Mouse (Mus musculus) ovary, postnatal 10 days (tissue): ENCODE data around the gene Coro2a.
"Not testable (repeated sequence)": the region's sequence is repeated elsewhere in the genome, so short reads cannot be mapped to it uniquely, and the experiment has no call there.

Experiments used
- DNase-seq: peaks from one replicate; pipeline ENCODE4 v3.0.0; 2022; ENCODE audit warnings: low spot score

Gene Coro2a

DNA sequence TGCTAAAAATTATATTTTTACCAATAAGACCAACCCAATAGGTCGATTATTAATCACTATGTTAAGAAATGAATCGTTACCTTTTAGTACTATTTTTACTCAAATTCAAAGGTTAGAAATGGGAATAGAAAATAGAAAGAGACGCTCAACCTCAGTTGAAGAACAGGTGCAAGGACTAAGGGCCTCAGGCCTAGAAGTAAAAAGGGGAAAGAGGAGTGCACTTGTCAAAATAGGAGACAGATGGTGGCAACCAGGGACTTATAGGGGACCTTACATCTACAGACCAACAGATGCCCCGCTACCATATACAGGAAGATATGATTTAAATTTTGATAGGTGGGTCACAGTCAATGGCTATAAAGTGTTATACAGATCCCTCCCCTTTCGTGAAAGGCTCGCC, 17.9 kb downstream of the Coro2a start:
- DNase-seq = not testable (repeated sequence)

DNA sequence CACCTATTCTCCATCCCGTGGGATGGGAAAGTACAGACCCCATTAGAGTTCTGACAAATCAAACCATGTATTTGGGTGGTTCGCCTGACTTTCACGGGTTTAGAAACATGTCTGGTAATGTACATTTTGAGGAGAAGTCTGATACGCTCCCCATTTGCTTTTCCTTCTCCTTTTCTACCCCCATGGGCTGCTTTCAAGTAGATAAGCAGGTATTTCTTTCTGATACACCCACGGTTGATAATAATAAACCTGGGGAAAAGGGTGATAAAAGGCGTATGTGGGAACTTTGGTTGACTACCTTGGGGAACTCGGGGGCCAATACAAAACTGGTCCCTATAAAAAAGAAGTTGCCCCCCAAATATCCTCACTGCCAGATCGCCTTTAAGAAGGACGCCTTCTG, 20.0 kb downstream of the Coro2a start:
- not testable (repeated sequence) for DNase-seq

DNA sequence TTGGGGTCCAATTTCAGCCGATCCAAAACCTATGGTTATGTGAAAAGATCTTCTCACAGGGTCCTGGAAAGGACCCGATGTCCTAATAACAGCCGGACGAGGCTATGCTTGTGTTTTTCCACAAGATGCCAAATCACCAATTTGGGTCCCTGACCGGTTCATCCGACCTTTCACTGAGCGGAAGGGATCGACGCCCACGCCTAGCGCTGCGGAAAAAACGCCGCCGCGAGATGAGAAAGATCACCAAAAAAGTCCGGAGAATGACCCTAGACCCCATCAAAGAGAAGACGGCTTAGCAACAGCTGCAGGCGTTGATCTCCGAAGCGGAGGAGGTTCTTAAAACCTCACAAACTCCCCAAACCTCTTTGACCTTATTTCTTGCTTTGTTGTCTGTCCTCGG, 20.4 kb downstream of the Coro2a start:
- DNase-seq = not testable (repeated sequence)

DNA sequence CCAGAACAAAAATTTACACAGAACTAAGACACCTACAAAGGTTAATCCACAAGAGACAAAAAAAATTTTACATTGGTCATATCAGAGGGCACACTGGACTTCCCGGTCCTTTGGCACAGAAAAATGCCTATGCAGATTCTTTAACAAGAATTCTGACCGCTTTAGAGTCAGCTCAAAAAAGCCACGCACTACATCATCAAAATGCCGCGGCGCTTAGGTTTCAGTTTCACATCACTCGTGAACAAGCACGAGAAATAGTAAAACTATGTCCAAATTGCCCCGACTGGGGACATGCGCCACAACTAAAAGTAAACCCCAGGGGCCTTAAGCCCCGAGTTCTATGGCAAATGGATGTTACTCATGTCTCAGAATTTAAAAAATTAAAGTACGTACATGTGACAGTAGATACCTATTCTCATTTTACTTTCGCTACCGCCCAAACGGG, 21.2 kb downstream of the Coro2a start:
- DNase-seq = not testable (repeated sequence)

DNA sequence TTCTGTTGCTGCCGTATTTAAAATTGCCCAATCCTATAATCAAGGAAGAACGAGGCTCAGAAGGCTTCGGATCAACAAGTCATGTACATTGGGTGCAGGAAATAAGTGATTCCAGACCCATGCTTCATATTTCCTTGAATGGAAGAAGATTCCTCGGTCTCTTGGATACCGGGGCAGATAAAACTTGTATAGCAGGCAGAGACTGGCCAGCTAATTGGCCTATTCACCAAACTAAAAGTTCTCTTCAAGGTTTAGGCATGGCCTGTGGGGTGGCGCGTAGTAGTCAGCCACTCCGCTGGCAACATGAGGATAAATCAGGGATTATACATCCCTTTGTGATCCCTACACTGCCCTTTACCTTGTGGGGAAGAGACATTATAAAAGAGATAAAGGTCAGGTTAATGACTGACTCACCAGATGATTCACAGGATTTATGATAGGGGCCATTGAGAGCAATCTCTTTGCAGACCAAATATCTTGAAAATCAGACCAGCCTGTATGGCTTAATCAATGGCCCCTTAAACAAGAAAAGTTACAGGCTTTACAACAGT, 23.1 kb downstream of the Coro2a start:
- not testable (repeated sequence) for DNase-seq

DNA sequence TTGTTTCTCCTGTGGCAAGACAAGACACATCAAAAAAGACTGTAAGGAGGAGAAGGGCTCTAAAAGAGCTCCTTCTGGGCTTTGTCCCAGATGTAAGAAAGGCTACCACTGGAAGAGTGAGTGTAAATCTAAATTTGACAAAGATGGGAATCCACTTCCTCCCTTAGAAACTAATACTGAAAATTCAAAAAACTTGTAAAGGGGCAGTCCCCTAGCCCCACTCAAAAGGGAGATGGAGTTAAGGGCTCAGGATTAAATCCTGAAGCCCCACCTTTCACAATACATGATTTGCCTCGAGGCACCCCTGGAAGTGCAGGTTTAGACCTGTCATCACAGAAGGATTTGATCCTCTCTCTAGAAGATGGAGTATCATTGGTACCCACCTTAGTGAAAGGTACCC, 23.8 kb downstream of the Coro2a start:
- DNase-seq = no peak

DNA sequence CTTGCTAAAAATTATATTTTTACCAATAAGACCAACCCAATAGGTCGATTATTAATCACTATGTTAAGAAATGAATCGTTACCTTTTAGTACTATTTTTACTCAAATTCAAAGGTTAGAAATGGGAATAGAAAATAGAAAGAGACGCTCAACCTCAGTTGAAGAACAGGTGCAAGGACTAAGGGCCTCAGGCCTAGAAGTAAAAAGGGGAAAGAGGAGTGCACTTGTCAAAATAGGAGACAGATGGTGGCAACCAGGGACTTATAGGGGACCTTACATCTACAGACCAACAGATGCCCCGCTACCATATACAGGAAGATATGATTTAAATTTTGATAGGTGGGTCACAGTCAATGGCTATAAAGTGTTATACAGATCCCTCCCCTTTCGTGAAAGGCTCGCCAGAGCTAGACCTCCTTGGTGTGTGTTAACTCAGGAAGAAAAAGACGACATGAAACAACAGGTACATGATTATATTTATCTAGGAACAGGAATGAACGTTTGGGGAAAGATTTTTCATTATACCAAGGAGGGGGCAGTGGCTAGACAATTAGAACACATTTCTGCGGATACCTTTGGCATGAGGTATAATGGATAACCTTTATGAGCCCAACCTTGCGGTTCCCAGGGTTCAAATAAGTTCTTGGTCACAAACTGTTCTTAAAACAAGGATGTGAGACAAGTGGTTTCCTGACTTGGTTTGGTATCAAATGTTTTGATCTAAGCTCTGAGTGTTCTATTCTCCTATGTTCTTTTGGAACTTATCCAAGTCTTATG, 26.3 kb downstream of the Coro2a start:
- DNase-seq = not testable (repeated sequence)

DNA sequence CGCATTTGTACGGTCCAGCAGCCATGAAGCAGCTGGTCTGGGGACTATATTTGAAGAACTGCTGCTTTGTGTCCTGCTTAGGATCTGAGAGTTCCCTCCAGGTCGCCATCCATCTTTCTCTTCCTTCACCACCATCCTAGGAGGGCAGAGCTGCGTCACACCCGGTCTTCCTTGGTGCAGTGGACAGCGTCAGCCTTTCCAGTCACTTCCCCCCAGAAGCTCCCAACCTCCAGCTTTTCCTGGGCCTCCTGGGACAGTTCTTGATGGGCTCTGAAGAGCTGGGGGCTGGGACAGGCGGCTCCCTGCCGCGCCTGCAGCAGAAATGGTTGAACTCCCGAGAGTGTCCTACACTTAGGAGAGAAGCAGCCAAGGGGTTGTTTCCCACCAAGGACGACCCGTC, 27.2 kb downstream of the Coro2a start:
- DNase-seq = no peak

DNA sequence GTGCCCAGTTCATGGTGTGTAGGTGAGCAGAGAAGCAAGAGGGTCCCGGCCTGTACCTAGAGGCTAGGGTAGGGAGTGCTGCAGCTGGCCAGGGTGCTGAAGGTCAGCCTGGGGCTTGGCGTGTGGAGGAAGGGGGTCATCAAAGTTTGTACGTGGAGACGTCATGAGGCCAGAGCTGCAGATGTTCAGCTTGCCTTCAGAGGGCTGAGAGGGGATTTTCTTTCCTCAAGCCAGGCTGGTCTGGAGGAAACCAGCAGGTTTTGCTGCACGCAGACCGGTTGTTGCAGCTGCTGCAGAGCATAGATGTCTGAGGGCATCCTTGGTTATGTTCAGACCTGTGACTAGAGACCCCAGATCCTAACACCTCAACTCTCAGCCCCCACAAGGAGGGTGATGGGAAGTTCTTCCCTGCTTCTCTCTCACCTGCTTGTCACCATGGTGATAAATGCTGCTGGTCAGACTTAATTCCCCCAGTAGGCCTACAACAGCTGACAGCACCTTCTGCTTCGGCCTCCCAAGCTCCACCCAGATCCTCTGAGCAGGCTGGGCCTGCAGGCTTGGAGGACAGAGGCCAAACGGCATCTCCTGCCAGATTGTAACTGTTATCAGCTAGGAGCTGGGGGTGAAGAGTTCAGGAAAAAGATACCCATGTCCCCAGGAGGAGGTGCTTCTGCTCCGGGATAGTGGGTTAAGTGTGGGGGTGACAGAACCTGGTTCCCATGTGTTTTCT, 27.8 kb downstream of the Coro2a start:
- no peak for DNase-seq

DNA sequence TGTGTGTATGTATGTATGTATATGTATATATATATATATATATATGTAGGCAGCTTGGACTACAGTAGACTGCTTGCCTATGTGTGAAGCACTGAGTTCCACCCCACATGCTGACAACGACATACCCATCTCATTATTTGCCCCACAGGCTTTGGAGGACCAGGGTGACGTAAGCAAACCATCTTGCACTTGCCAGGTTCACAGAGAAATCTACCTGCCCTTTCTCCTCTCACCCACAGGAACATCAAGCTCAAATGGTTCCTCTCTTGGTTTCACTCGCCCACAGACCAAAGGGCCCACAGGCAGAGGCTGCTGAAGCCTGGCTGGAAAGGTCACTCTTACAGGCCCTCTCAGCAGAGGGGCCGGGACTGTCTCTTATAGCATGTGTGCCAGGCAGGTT, 29.4 kb downstream of the Coro2a start:
- no peak for DNase-seq

DNA sequence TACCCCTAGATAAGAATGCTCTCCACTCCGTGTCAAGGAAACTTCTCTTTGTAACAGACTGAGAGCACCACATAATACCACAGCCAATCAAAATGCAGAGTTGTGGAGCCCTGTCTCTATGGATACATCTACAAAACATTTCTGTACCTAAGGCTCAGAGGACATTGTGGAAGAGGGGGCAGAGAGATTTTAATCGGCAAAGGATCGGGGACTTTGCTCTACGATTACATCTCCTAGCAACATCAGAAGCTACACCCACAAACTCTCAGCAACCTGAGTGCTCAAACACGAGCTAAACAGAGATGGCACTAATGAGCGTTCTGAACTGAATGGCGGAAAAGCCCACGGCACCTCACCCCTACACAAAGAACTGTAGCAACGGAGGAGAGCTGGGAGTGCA, 30.3 kb downstream of the Coro2a start:
- no peak for DNase-seq

DNA sequence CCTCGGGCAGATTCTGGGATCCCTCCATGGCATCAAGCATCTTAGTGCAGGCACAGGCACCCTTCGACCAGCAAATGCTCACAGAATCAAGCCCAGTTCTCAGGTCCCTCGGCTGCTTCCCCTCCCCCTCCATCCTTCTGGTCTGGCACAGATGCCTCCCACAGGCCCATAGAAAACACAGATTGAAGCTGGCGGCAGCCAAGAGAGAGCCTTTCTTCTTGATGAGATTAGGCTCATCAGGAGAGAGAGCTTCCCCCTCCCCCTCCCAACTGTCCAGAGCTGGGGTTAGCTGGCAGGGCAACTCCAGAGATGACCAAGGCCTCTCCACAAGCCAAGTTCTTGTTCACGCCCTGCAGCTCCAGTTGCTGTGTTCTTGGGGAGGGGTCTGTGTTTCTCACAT, 32.3 kb downstream of the Coro2a start:
- DNase-seq = no peak

DNA sequence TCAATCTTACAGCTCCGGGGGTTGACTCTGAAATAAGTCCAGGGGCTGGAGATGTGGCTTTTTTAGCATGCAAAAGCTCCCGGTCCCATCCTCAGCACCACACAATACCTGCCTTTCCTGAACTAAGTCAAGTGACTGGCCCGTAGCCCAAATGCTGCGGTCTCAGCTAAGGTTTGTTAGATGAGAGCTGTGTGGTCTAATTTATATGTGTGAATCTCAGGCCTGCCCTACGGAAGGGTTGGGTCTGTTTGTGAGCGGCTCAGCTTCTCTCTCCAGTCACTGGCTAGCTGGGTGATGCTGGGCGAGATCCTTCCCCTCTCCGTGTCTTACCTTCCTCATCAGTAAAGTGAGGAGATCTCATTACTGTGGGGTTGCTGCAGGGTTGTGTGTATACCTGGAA, 33.8 kb downstream of the Coro2a start:
- DNase-seq = no peak

DNA sequence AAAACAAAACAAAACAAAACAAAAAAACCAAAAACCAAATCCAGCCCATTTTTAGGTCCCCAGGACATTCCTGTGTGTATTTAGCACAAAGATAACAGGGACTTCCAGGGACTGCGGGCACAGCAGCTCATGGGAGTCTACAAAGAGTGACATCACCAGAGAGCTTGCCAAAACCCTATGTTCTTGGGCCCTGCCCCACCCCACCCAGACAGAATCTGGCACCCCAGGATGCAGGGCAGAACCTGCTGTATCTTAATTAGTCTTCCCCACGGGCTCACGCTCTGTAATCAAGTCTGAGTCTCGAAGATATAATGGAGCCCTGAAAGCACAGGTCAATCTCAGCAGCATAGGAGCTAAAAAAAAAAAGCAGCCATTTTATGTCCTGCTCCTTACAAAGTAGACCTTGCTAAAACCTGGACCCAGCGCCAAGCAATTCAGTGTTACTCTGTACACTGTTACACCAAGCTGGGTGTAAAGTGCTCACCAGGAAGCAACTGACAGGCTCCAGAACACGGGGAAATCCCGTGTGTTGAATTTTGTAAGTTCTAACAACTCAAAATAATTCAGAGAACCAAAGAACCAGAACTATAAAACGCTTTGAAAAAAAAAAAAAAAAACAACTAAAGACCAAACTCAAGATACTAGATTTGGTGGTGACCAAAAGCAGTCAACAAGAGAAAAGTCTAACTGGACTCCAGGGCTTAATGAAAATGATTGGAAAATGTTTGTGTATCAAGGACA, 34.9 kb downstream of the Coro2a start:
- DNase-seq = no peak

DNA sequence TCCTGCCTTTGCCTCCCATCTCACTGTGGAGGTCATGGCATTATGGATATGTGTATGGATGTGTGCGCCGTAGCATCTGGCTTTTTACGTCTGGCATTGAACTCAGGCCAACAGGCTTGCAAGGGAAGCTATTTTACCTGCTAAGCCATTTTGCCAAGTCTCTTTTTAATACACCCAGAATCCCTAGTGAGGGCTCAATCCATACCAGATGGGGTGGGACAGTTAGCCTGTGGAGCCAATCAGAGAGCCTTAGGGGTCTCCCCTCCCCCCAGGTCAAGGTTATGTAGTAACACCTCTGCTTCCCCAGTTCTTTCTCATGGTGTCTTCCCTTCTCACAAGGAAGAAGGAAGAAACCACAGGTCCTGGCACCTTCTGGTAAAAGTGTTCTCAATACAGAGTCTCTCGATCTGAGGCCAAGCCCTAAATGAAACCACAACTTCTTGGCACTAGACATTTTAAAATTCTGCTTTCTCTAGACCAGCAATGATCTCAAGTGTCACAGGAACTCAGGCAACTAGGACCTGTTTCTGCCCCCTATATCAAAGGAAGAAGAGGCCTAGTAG, 36.5 kb downstream of the Coro2a start:
- DNase-seq = no peak

DNA sequence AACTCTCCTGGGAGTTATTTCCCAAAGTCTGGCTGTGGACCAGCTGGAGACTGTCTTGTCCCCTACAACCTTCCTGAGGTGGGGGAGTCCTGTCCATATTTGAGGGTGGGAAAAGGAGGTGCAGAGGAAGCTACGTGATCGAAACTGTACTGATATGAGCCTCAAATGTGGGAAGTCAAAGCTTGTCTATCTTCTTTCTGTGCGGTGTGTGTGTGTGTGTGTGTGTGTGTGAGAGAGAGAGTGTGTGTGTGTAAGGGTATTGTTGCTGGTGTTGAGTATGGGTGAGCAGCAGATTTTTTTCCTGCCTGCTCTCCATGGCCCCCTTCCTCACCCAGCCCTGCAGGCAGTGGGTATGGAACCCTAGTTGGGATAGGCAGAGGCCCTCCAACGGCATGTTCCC, 37.8 kb downstream of the Coro2a start:
- no peak for DNase-seq

DNA sequence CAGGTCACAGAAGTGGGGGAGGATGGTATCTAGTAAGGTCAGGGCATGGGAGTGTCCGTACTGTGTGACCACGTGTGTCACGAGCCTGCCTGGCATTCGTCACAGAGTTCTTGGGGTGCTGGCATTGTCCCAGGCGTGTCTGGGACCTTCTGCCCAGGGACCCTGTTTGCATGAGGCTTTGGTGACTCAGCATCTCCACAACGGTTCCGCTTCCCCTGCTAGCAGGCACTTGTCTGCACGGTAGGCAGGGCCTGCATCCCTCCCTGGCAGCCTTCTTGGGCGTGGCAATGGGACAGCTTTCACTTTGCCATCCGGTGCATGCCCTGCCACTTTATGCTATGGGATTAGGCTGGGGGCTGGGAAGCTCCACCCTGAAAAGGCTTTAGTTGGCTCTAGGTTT, 38.2 kb downstream of the Coro2a start:
- no peak for DNase-seq

DNA sequence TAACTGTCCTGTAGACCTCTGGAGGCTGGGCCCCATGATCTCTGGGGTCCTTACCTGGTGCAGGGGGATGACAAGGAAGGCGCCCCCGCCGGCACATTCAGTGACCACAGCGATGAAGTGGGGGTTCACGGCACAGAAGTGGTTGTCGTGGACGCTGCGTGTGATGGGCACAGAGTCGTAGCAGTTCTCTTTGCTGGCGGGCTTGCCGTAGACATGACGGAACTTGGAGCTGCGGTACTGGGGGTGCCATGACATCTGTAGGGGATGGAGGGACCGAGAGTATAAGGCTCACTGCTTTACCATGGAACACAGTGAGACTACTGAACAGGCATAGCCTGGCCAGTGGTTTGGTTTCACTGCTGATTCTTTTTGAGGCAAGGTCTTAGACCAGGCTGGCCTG, 39.2 kb downstream of the Coro2a start:
- DNase-seq = no peak

DNA sequence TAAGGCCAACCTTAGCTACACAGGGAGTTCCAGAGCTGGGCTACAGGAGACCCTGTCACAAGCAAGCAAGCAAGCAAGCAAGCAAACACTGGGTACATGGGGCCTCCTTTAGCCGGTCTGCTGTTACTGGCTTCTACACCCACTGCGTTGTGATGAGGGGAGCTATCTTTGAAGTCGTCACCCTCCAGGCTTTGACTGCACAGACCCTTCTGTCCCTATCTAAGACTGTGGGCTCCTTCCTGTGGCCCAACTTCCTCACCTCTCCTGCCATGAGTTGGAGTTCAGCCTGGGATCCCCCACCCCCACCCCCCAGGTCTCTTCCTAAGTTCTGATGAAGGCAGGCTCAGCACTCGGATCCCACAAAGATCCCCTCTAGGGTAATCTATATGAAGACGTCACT, 40.0 kb downstream of the Coro2a start:
- DNase-seq = no peak

DNA sequence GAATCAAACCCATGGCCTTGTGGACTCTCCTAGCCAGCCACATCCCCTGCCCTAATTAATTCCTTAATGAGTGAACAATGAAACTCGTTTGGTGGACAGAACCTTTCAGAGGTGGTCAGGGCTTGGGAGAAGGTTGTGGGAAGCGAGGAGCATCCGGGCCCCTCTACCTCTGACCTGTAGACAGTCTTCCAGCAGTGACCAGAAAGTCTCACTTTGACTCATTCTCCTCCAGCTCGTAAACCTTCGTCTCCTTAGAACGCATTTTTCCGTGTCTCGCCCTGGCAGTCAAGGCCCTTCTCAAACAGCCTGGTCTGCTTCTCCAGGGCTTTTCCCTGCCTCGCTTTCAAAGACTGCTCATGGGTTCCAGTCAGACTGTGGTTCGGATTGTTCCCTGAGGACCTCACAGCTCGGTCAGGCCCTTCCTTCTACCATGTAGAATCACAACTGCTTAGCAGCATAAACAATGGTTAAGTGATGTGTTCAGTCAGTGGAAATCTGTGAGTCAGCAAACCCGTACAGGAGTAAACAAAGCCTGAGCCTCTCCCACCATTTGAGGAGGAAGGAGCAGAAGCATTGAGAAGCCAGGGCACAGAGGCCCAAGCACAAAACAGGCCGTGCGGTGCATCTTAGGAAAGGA, 41.8 kb downstream of the Coro2a start:
- no peak for DNase-seq
